Mouse (Mus musculus) v-Abl transformed pro-B cells (cell line): ENCODE results near the gene Lamb1.

Source experiments
- in situ Hi-C, 2 experiments: fragments of 400-800 bp; cut with MboI; formaldehyde crosslinking; loops; one replicate each; pipeline ENCODE4 v1.15.1; 2025; ENCODE audit not compliant: unreplicated experiment in 2 of 2

Lamb1 gene

DNA sequence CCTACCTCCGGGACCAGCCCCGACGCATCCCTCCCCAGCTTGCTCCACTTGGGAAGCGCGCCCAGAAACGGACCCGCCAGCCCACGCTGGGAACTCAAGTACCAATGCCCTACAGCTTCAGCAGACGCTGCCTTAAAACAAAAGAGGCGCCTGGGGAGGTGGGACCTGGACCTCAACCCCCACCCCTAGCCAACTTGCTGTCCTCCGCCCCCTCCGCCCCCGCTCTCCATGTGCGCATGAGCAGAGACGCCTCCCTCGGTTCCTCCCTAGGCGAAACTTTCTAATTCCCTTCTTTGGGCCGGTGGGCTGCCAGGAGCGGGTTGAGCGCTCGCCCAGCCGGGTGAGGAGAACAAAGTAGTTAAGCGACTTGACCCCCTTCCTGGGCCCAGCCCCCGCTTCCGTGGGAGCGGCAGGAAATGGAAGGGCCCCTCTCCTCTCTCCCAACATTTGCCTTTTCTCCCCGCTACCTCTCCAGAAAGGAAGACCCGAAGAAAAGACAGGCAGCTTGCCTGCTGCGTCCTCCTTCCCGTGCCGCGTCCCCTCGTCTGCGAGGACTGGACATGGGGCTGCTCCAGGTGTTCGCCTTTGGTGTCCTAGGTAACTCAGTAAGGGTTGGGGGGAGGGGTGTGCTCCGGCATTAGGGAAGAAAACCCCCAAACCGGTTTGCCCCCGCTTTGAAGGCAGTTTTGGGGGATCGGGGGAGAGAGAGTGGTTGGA, at the start of gene Lamb1:
TSS of gene Lamb1 (plus strand) at position 230 of the 717 bp plus-strand sequence.
- in situ Hi-C loops, result no loop called here

- in situ Hi-C loops, result no loop called here
These were observed 47.8 kb upstream of the Lamb1 start for GRCm38 (mm10) chr12:31217232-31217631.

GRCm38 (mm10) chr12:31218774-31219173, 46.3 kb upstream of the Lamb1 start:
- in situ Hi-C loops, result no loop called here

DNA sequence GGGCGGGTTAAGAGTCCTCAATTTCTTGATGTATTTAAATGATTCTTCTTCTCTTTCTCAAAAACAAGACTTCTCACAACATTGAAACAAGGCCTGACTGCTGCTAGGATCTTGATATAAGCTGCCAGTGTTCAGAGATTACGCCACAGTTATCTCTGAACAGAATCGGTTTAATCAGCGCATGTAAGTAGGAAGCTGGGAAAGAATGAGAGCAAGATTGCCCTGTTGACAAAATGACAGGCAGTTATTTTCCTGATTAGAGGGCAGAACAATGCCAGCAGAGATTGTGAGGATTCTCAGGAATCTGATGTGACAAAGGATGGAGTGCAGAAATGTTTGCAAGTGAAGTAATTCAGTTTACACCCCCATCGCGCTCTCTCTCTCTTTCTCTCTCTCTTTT, 43.5 kb upstream of the Lamb1 start:
- in situ Hi-C loops, result no loop called here

GRCm38 (mm10) chr12:31222282-31222681, 42.8 kb upstream of the Lamb1 start:
- in situ Hi-C loops, result no loop called here

DNA sequence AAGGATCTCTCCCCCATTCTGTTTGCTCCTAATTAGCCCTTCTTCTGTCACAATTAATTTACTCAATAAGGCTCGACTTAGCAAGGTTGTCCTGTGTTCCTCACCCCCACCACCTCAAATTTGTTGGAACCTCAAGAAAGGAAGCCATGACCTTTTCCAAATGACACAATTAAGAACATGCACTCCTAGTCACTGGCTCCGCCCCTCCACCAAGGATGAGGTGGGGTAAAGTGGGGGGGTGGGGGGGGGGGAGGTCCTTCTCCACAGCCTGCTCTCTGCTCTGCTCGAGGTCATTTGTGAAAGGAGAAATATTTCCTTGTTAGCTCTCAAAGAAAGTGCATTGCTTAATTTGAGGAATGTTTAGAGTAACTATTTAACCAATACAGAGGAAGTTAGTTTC, 42.3 kb upstream of the Lamb1 start:
- in situ Hi-C loops, result no loop called here

GRCm38 (mm10) chr12:31225451-31225850, 39.6 kb upstream of the Lamb1 start:
- in situ Hi-C loops, result no loop called here

GRCm38 (mm10) chr12:31227167-31227566, 37.9 kb upstream of the Lamb1 start:
- in situ Hi-C loops, result no loop called here

- in situ Hi-C loops, result no loop called here
These were observed 36.2 kb upstream of the Lamb1 start for GRCm38 (mm10) chr12:31228878-31229277.

- in situ Hi-C loops, result no loop called here
These were observed 32.4 kb upstream of the Lamb1 start for GRCm38 (mm10) chr12:31232635-31233034.

DNA sequence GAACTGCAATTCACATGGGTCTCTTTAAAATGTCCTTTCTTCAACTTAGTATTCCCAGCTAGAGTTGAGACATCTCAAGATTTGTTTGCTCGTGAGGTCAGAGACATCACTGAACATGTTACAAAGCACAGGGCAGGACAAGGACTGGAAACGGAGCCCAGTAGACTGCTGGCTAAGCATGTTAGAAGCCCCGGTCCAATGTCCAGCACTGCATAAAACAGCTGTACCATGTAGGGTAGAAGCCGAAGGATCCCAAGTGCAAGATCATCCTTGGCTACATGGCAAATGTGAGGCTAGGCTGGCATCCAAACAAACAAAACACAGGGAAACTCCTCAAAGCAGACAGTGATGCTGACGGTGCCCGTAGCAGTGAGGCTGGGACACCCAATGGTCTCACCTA, 30.0 kb upstream of the Lamb1 start:
- in situ Hi-C loops, result no loop called here

- in situ Hi-C loops, result no loop called here
These were observed 28.0 kb upstream of the Lamb1 start for GRCm38 (mm10) chr12:31236861-31237595.

- in situ Hi-C loops, result no loop called here
These were observed 25.9 kb upstream of the Lamb1 start for GRCm38 (mm10) chr12:31239031-31239583.

DNA sequence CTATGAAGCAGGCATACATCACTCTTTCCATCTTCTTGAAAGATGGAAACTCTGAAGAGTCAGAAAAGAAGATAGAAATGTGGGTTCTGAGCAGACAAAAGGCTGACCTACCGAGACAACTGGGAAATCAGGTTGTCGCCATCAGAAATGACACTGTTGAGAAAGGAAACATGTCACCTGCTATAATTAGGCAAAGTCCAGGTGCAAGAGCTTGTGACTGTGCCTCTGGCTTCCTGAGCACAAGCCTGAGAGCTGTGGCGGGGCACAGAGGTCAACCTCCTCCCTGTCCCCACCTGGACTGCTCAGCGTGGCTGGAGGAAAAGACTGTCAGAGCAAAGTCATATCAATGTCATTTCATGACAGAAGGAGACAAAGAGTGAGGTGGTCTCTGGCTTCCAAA, 25.2 kb upstream of the Lamb1 start:
- in situ Hi-C loops, result no loop called here

DNA sequence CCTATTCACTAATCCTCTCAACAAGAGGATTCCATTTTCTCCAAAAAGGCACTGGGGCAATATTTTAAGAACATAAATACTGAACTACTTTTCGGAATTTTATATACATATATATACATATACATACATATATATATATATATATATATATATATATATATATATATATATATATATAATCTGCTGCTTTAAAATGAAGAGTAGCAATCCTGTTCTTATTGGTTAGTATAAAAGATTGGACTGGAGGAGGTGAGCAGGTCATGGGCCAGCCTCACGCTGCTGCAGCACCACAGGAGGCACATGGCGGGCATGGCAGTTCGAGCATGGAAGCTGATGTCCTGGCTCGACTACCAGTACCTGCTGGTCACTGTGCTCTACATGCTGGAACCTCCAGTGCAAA, 24.6 kb upstream of the Lamb1 start, which contains the start of gene Gm6993:
TSS of gene Gm6993 (plus strand) at position 301 of the 400 bp plus-strand sequence.
- in situ Hi-C loops, result no loop called here

GRCm38 (mm10) chr12:31241595-31242342, 23.3 kb upstream of the Lamb1 start:
- in situ Hi-C loops, result no loop called here

GRCm38 (mm10) chr12:31244001-31244400, 21.0 kb upstream of the Lamb1 start:
- in situ Hi-C loops, result no loop called here

DNA sequence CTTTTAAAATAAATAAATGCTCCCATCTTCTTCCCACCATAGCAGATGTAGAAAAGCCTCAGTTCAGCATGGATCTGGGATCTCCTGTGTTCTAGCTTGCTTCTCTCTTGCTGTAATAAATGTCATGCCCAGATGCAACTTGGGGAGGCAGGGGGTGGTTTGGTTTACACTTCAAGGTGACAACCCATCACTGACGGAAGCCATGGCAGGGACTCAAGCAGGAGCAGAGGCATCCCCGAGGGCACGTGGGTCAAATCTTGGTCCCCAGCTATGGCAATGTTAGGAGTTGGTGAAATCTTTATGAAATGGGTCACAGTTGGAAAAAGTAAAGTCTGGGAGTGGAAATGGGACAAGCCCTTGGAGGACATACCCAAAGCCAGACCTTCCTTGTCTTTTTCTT, 20.3 kb upstream of the Lamb1 start:
- in situ Hi-C loops, result no loop called here

- in situ Hi-C loops, result no loop called here
These were observed 18.9 kb upstream of the Lamb1 start for GRCm38 (mm10) chr12:31246153-31246552.

DNA sequence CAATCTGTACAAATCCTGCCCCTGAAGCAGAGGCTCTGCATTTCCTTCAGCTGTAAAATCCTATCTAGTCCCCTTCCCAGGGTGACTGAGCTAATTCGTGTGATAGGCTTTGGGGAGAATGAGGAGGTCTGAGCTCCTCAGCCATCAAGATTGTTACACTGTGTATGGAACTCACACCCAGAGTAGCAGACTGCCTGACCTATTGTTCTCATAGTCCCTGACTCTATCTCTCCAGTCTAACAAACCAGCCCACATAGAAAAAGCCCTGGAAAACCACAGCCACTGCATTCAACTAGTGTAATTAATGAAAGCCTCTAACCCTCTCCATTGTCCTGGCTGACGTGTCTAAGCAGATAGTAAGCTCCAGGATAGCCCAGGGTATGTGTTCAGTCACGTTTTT, 18.4 kb upstream of the Lamb1 start:
- in situ Hi-C loops, result no loop called here

- in situ Hi-C loops, result no loop called here
These were observed 16.9 kb upstream of the Lamb1 start for GRCm38 (mm10) chr12:31248165-31248564.
